Mouse (Mus musculus): Measurements from ENCODE around the gene Cd40.
A peak's percentile ranks its signal among the peaks of the same experiment; 100 is the strongest.

The Cd40 gene

DNA sequence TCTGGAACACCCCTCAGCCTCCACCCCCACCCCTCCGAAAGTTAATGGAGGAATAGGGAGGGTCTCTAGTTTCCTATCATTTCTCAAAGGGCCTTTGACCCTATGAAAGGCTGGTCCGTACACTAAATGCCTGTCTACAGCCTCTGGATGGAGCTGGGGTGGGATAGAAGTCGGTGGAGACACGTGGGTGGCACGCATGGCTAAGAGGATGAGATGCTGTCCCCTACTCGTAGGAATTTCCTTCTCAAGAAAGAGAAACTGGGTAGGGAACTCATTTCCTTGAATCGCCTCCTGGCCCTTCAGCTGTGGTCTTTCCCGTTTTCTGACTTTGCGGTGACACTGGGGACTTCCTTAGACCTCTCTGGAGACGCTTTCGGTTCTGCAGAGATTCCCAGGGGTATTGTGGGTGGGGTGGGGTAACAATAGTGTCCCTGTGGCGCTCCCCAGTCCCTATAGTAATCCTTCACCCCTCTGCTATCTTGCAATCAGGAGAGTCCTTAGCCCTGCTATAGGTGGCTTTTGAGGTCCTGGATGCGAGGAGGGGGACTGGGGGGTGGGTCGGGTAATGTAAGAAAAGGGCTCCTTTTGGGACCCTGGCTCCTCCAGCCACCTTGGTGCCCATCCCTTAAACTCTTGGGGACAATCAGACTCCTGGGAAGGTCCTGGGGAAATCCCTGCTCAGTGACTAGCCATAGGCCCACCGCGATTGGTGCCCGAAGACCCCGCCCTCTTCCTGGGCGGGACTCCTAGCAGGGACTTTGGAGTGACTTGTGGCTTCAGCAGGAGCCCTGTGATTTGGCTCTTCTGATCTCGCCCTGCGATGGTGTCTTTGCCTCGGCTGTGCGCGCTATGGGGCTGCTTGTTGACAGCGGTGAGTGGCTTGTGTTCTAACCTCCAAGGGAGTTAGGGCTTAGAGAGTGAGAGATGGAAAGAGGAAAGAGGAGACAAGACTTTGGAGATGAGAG lies at the start of gene Cd40:
Gene Cd40, plus strand, starts transcription at position 740 of the 965 bp plus-strand sequence.
- peak; percentile 68 for DNase-seq (ENCODE audit: low read depth)

- no peak for DNase-seq (ENCODE audit: low read depth)
These were observed 48.6 kb upstream of the Cd40 start for GRCm38 (mm10) chr2:165006813-165007212.

DNA sequence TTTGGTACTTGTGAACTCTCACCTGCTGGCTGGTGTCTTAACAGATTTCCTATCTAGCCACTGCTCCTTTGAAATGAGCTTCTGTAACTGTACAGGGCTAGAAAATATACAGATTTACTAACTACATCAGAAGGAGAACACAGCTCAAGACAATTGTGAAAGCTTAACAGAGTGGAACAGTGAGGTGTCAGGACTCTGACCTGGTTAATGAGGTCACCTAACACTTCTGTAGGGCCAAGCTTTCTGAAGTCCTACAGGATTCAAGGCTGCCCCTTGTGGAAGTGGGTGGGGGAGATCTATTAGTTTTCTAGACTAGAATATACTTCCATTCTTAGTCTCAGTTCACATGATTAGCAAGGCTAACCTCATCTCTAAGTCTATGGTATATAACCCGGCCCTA lies 47.4 kb upstream of the Cd40 start:
- DNase-seq (ENCODE audit: low read depth) = no peak

DNA sequence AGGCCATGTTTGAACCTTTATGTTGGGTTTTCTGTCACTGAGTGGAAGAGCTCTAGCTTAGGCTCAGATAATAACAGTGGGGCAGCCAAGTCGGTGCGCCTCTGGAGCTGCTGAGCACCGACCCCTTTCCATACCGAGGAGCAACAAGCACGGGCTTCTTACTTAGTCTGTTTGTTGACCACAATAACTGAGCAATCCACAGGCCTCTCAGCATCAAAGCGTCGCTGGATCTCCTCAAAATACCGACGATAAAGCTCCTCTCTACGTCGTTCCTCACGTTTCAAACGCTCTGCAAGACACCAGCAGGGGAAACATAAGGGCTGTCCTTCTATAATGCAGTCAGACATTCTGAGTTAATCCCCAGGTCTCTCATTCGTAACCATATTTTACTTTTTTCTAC lies 46.3 kb upstream of the Cd40 start:
- DNase-seq (ENCODE audit: low read depth) = no peak

GRCm38 (mm10) chr2:165009581-165009980 lies 45.8 kb upstream of the Cd40 start:
- DNase-seq (ENCODE audit: low read depth) = no peak

GRCm38 (mm10) chr2:165010351-165010750 lies 45.1 kb upstream of the Cd40 start:
- no peak for DNase-seq (ENCODE audit: low read depth)

GRCm38 (mm10) chr2:165014935-165015334 lies 40.5 kb upstream of the Cd40 start:
- DNase-seq (ENCODE audit: low read depth) = no peak

DNA sequence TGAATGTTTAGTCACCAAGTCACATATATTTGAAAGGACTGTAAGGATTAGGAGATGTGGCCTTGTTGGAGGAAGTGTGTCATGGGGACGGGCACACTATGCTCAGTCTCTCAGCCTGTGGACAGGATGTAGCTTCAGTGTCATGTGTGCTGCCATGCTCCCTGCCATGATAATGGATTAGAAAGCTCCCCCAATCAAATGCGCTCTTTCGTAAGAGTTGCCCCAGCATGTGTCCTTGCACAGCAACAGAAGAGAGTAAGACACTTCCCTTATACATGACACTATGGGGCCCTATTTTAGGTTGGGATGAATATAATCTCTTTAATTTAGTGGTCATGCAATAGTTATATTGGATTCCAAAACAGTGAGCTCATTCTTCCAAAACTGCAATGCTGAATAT lies 34.9 kb upstream of the Cd40 start:
- DNase-seq (ENCODE audit: low read depth) = no peak

DNA sequence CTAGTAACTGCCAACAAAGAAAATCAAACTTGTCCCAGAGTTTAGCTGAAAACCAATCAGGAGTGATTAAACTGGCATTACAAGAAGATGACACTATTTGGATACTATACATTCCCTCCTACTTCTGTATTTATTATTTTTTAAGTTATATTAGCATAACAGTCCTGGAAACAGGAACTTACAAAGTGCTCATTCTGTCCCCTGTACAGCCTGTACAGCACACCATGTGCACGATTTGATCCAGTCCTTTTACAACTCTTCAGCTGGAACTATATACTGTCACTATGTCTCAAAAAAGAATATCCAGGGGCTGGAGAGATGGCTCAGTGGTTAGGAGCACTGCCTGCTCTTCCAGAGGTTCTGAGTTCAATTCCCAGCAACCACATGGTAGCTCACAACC lies 28.3 kb upstream of the Cd40 start:
- no peak for DNase-seq (ENCODE audit: low read depth)

- no peak for DNase-seq (ENCODE audit: low read depth)
These were observed 22.9 kb upstream of the Cd40 start for GRCm38 (mm10) chr2:165032533-165032932.

GRCm38 (mm10) chr2:165033306-165033705 lies 22.1 kb upstream of the Cd40 start:
- DNase-seq (ENCODE audit: low read depth) = peak; percentile 28

GRCm38 (mm10) chr2:165034131-165035057 lies 21.0 kb upstream of the Cd40 start, which contains the start of gene Ncoa5:
Gene Ncoa5 (minus strand): TSS chr2:165034867.
- DNase-seq (ENCODE audit: low read depth) = peak; percentile 96

GRCm38 (mm10) chr2:165035058-165035431 lies 20.4 kb upstream of the Cd40 start:
- no peak for DNase-seq (ENCODE audit: low read depth)

DNA sequence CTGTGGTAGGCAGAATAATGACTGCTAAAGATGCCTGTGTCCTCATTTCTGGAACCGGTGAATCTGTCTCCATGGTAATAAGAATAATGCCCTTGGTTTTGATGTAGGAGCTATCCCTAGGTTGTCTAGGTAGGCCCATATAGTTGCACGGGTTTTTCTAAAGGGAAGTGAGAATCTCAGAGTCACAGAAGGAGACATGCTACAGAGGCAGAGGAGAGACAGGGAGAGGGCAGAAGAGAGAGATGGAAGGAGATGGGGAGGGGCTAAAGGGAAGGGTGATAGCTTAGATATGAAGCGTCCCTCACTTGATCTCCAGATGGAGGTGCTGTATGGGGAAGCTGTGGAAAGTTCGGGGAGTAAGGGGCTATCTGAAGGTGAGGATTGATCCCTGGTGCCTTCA lies 18.0 kb upstream of the Cd40 start:
- no peak for DNase-seq (ENCODE audit: low read depth)

DNA sequence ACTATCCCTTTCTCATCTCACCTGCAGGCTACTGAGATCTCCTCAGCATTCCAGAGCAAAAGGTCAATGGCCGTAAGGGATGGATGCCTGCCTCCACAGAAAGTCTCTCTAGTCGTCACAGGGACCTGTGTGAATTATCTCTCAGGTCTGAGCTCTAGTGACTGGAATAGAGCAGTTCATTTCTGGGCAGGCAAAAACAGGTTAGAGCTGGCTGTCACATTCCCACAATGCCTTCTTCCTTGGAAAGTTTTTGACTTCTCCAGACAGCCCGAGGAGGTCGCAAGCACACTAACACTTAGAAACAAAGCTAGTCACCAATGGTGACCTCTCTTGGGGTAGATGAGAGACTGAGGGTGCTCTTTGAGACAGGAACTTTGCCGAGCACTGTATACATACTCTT lies 13.3 kb upstream of the Cd40 start:
- DNase-seq (ENCODE audit: low read depth) = no peak

- DNase-seq (ENCODE audit: low read depth) = peak; percentile 22
These were observed 12.3 kb upstream of the Cd40 start for GRCm38 (mm10) chr2:165043090-165043636.

DNA sequence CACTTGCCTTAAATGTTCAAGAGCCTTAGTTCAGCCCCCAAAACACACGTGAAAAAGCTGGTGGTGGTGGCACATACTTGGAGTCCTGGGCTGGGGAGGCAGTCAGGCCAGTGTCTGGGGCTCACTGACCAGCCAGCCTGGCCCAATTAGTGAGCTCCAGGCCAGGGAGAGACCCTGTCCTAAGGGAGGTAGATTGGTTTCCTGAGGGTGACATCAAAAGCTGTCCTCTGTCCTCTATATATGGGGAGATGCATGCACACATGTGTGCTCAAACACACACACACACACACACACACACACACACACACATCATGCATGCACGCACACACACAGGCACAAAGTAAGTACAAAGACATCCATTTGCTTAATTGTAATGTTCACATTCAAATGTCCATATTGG lies 11.7 kb upstream of the Cd40 start:
- DNase-seq (ENCODE audit: low read depth) = no peak

DNA sequence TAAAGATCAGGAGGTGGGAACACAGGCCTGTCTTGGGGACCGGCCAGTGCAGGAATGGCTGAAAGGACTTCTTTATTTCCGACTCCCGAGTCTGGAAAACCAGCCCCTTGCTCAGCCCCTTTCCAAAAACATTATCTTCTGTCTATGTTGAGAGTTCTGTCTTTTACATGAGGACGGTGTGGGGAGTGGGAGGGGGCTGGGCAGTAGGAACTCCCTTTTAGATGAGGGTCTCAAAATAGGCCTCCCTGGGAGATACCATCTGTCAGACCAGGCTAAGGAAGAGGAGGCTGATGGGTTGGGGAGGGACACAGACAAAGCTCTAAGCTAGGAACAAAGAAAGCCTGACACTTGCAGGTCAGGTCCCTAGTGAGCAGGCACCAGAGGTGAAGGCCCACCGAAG lies 6.4 kb upstream of the Cd40 start:
- no peak for DNase-seq (ENCODE audit: low read depth)

DNA sequence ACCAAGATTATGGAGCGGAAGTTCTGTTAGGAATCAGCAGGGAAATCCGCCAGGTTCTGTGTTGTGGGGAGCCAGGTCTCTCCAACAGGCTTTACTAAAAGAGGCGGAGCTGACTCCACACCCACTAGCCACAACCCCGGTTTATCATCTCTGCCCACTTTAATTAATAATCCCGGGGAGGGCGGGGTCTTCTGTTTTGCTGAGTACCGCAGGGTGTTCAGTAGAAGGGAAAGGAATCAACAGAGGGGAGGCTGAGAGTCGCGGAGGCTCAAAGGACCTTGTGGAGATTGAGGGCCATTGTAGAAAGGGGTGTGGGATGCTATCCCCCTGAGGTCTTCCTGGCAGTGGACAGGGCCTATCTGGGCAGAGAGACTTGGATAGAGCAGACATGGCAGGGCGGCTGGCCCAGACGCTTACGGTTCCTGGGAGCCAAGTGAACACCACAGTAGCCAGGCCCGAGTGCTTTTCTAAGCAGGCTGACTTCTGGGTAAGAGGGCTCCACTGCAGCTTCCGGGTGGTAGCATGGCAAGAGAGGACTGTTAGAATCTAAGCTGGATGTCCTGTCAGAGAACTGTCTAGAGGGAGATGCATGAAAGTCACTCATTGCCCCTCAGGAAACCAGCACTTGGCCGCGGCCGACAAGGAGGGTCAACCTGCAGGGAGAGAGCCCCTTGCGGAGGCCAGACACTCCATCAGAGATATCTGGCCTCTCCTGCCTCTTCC lies 4.4 kb upstream of the Cd40 start:
- no peak for DNase-seq (ENCODE audit: low read depth)

GRCm38 (mm10) chr2:165051566-165051965 lies 3.9 kb upstream of the Cd40 start:
- no peak for DNase-seq (ENCODE audit: low read depth)

DNA sequence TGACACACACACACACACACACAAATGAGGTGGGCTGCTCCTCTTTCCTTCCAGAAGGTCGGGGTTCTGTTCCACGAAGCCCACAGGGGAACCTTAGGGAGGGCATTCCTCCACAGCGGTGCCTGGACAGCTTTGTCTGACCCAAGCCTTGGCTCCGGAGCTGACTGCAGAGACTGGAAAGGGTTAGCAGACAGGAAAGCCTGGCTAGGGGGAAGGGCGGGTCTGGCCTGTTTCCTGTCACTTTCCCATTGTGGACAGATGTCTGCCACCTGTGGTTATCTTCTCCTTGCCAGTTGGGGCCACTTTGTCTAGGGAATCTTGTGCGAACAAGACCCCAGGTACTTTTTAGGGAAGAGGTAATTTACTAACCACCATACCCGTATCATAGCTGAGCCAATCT lies 478 bp downstream of the Cd40 start:
- DNase-seq (ENCODE audit: low read depth) = peak; percentile 13
